Mouse (Mus musculus) gastrocnemius, postnatal 25 days (tissue): ENCODE results near the gene Tmem201. TPM values are rescaled to one million over a fixed set of nuclear protein-coding genes. Genes with fewer than 3 reads are reported as not detected.
"Not testable (repeated sequence)": the region's sequence is repeated elsewhere in the genome, so short reads cannot be mapped to it uniquely, and the experiment has no call there.

Source experiments
- DNase-seq: peaks from one replicate; pipeline ENCODE4 v3.0.0; 2022
- long read RNA-seq, 2 experiments: library from polyadenylated mRNA; stranded (forward); transcript quantifications; one replicate each; pipeline ENCODE4 v2.0.0; 2021
- total RNA-seq, 2 experiments: library from RNA; stranded (reverse); gene quantifications; 1 replicate in 1 of 2; 2 replicates in 1 of 2; pipeline ENCODE4 v1.2.3; 2021

Tmem201 gene
- 10 to 100 TPM; 36.2 to 38.1 TPM for total RNA-seq
- long read RNA-seq, experiment 1, full-length matches to known transcripts: 2 of 28 reads
- long read RNA-seq, experiment 1, partial matches to known transcripts: 2 of 28 reads
- long read RNA-seq, experiment 1, other reads (novel, unspliced or antisense): 24 of 28 reads
- long read RNA-seq, experiment 2, full-length matches to known transcripts: 18 of 38 reads
- long read RNA-seq, experiment 2, partial matches to known transcripts: 1 of 38 reads
- long read RNA-seq, experiment 2, other reads (novel, unspliced or antisense): 19 of 38 reads

DNA sequence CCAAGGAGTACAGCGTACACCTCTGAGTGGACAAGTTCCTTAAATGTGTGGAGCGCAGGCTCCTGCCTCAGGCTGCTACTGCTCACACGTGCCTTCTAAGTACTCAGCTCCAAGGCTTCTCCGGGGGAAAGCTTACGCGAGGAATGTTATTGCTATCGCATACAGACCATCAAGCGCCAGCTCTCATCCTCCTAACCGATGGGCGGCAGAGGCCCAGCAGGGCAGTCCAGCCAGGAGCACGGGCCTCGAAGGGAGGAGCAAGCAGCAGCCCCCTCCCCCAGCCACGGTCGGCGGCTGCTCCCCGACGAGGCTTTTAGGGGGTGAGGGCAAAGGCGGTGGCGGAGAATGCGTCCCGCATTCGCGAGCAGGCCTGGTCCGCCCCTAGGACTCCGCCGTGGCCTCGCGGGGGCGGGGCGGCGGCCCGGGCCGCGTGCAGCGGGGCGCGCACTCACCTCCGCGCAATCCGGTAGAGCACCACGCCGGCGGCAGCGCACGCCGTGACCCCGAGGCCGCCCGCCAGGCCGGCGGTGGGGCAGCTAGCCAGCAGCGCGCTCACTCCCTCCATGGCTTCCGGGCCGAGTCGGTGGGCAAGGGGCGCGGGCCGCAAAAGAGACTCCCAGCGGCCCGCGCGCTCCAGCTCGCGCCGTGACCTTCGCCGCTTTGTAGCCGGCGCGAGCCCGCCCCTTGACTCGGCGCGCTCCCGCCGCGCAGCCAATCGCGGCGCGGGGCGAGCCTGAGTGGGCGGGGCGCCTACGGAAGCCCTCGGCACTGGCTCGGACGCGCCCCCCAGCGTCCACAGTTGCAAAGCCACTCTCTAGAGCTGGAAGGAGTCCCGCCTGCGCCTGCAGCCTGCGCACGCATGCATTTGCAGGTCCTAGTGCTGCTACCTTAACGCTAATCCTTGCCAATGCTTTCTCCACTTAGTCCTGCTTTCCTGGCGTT, at the start of gene Tmem201:
Tmem201 (minus strand) TSS at position 662 of the 942 bp plus-strand sequence.
- DNase-seq: peak; percentile 89

DNA sequence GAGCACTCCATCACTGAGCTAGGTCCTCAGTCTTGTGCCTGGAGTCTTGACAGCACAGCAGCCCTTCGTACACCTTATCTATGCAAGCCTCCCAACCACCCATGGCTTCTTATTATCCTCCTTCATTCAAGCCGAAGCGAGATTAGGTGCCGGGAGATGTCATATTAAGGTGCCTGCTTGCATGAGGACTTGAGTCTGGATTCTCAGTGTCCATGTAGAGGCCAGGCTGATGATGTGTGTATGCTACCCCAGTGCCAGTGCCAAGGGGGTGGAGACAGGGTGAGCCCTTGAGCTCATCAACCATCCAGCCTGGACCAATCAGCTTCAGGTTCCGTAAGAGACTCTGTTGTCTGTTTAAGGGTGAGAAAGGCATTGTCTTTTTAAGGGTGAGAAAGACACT, 47.1 kb upstream of the Tmem201 start:
- DNase-seq: no peak

DNA sequence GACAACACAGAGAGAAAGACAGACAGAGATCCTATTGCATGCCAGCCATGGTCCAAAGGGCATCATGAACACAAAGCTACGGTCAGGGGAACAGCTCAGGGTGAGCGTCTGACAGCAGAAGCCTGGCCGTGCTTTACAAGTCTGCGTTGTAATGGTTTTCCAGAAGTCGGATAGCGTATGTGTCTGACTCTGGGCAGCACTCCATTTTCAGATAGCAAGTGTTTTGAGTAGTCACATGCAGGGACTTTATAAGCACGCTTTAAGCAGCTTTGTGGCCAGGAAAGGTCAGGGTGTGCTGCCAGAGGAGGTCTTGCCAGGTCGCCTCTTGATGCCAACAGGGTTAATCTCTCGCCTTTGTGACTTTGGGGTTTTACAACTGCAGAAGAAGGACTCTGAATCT, 46.5 kb upstream of the Tmem201 start:
- DNase-seq: no peak

DNA sequence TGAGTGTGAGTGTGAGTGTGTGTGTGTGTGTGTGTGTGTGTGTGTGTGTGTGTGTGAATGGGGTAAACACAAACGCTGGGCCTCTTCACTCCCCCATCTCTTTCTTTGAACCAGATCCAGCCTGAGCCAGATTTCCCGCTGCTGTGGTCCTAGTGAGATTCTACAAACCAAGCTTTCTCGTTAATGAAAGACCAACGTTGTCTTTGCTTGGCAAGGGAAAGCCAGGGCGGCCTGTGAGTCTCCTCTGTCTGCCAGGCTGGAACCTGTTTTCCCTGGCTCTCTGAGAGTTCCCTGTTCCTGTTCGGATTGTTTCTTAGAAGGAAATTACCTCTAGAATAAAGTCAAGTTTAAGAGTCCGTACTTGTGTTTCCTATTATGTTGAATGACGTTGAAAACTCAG, 45.1 kb upstream of the Tmem201 start:
- no peak for DNase-seq

DNA sequence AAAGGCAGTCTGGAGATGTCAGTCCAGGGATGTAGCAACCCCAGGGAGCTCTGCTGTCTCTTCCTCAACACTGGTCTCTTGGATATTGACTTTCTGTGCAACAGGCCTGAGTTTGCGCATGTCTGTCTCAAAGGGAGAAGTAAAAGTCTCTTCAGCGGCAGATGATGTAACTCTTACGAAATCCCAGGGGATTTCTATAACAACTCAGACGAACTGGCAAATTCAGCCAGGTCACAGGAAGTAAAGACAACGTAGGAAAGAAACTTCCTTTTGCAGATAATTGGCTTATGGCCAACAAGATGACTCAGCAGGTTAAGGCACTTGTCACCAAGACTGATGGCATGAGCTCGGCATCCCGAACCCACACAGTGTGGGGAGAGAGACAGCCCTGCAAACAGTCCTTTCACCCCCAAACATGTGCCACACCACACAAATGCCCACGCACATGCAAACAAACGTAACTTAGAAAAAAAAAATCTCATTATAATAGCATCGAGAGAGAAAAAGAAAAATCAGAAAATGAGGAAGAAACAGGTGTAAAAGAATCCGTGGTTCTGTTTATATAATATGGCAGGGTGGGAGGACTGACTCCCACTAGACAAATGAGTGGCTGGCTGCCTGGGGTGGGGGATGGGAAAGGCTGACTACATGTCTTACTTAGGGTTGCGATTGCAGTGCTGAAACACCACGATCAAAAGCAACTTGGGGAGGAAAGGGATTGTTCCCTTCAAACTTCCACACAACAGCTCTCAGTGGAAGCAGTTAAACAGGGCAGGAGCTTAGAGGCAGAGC, 42.9 kb upstream of the Tmem201 start:
- DNase-seq: no peak

DNA sequence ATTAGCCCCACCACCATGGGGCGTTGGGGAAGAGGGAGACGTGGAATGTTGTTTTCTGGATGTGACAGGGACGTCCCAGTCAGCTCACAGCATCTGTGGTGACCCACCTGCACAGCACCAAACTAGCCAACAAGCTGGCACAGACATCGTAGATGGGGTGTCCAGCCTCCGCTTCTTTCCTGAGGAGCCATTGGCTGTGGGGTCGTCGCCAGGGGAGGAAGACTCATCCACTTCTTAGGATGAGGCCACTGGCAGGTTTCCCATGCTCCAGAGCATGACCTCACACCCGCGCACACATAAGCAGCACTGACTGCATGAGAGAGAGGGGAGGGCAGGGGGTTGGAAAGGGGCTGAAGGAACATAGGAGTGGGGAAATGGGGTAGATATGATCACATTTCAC, 42.1 kb upstream of the Tmem201 start:
- DNase-seq: no peak

DNA sequence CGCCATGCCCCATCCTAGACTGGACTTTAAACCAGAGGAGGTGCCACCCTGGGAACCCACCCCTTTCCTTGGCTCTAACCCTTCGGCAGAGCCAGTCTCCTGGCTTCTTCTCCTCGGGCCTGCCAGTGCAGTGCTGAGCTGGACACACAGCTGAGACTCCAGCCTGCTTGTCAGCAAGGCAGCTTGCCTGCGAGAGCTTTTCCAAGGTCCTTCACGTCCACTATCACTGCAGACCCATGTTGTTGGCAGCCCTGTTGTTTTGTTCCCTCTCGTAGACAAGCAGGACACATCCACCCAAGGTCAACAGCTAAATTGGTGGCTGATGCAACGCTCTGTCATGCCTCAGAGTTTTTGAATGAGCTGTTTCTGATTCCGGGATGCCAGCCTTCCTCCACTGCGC, 39.3 kb upstream of the Tmem201 start:
- peak; percentile 71 for DNase-seq

DNA sequence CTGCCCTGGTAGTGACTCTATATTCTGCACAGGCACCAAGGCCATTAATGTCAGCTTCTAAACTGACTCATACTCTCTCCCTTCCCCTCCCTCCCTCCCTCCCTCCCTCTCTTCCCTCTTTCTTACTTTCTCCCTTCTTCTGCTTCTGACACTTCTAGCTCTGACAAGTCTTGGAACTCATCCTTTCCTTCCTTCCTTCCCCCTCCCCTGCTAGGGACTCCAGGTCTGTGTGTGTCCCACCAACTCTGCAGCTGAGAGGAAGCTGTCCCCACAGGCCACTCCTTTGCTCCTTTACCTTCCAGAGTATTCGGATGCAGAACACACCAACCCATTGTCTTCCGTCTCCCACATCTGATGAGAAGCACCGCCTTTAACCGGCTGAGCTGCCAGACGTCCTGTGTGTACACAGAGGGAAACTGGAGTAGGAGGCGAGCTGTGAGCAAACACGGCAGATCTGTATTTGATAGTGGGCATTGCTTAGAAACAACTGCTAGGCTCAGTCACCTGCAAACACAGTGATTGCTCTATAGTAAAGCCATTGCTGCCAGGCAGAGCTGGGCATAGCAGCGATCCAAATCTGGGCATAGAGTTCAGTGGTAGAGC, 38.0 kb upstream of the Tmem201 start:
- DNase-seq: no peak

DNA sequence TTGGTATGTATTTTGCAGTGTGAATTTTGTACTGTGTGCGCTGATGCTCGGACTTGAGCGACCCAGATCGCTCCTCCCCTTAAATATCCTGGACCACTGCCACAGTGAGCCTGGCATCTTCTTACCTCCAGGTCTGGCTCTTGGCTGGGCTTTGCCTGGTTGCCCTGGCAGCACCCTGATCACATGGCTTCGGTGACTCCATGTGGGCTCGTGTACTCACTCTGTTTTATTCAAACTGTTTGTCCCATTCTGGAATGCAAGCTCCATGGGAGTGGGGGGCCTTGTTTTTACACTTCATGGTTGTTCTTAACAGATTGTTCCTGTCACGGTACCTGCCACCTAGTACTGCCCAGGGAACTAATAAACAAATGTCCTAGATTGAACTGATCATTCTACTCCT, 37.5 kb upstream of the Tmem201 start:
- peak; percentile 76 for DNase-seq

DNA sequence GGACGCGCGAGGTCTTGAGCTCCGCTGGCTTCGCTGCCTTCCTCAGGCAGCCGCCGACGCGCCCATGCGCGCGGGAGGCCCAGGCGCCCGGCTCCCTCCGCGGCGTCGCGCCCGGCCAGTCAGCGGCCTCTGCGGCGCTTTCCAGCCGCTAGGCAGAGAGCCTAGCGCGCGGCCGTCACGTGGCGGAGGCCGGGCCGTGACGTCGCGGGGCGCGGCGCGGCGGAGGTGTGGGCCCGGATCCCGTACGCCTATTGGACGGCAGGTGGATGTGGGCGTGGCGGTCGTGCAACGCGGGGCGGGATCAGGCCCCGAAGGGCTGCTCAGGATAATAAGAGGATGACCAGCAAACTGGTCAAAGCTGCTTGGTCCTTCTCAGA, 36.2 kb upstream of the Tmem201 start, which contains the start of gene Slc25a33:
Slc25a33 (minus strand) TSS at position 184 of the 377 bp plus-strand sequence.
- peak; percentile 96 for DNase-seq

DNA sequence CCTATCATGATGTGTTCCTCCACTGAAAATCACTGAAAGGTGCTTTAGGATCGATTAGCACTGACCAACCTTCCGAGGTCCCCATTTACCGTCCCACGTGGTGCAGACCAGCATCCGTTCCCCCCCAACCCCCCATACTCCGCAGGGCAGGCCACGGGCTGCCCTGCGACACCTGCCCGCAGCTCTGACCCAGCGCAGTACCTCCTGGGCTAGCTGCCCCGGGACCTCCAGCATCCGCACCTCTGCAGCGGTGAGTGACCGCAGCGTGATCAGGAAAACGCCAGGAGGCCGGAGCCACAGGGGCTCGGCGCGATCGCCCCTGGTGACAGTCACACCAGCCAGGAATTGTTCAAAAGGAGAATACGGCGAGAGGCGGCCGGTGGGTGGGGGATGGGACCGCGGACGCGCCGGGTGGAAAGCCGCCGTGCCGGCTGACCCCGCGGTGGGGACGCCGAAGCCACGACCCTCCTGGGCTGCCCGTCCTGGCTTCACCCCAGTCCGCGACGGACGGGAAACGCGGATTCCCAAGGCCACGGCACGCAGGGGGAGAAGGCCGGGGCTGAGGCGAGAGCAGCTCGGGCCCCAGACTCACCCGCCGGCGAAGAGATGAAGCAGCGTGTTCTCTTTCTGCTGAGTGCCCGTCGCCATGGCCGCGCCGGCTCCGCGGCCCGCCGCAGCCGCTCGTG, 35.7 kb upstream of the Tmem201 start:
- DNase-seq: no peak

DNA sequence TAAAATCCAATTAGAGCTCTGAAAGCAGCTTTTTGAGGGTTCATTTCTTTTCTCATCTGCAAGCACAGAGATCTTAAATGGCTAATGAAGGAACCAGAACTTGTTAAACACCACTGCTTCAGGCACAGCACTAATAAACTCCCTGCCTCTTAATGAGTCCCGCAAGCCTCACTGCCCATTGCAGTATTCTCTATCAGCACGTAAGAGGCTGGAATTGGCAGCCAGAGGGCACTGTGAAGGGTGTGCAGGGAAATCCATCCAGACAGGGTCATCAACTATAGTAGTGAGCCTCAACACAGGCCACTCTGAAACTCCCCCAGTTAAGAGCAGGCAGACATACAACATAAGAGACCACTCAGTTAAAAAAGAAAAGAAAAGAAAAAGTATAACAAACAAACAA, 34.5 kb upstream of the Tmem201 start:
- no peak for DNase-seq

DNA sequence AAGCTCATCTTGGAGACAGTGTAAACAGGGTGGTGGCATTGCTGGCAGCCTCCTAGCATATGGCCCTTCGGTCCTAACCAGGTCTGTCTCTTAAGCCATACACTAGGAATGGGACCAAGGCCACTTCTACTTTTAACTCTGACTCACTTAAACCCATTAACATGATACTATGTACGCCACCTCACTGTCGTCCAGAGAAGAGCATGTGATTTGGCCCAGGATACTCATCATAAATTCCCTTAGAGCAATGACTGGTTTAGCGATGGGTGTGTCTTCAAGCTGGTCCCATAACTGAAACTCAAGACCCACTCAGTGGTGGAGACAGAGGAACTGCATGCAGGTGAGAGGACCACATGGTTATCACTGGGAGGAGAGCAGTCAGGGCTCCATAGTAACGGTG, 27.4 kb upstream of the Tmem201 start:
- no peak for DNase-seq

DNA sequence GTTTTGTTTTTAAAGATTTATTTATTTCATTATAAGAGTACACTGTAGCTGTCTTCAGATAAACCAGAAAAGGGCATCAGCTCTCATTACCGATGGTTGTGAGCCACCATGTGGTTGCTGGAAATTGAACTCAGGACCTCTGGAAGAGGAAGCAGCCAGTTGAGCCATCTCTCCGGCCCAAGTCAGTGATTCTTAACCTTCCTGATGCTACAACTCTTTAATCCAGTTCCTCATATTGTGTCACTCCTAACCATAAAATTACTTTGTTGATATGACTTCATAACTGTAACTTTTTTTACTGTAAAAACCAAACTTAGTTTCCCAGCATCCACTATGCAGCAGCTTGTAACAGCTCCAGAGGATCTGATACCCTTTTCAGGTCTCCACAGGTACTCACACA, 25.5 kb upstream of the Tmem201 start:
- DNase-seq: no peak

DNA sequence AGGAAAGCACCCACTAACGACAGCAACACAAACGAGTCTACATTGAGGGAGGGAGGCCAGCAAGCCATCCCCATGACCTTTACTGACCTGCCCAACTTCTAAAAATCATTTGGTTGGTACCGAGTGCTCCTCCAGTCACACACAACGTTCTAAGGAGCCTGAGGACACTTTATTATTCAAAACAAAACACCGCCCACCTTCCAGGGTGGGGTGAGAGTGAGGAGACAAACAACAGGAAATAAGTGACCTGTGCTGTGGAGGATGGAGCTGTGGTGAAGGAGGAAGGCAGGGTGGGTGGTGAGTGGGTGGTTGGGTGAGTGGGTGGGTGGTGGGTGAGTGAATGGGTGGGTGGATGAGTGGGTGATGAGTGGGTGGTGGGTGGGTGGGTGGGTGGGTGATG, 21.7 kb upstream of the Tmem201 start:
- DNase-seq: no peak

DNA sequence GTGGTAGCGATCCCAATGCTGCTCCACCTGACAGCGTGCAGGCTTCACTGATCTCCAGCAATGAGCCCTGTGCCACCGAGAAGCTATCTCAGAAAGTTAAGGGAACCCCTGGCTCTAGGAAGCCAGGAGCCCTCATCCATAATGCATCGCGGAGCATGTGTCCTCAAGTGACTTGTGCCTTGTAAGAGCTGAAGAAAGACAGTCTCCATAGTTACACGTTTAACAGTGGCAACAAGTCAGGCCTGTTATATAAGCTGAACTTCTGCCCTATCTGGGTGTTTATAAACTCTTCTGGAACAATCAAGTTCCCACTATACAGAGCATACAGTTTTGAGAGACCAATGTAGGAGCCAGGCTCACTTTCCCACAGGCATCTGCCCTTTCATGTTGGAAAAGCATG, 20.6 kb upstream of the Tmem201 start:
- no peak for DNase-seq

DNA sequence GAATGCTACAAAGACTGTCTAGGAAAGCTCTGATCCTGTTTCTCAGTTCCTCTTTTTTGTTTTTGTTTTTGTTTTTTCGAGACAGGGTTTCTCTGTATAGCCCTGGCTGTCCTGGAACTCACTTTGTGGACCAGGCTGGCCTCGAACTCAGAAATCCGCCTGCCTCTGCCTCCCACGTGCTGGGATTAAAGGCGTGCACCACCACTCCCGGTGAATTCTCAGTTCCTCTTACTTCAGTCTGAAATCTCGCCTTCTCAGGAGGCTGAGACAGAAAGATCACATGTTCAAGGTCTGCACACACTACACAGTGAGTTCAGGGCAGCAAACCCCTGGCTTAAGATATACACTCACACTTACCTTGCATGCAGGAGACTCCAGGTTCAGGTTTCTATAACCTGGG, 18.7 kb upstream of the Tmem201 start:
- not testable (repeated sequence) for DNase-seq

DNA sequence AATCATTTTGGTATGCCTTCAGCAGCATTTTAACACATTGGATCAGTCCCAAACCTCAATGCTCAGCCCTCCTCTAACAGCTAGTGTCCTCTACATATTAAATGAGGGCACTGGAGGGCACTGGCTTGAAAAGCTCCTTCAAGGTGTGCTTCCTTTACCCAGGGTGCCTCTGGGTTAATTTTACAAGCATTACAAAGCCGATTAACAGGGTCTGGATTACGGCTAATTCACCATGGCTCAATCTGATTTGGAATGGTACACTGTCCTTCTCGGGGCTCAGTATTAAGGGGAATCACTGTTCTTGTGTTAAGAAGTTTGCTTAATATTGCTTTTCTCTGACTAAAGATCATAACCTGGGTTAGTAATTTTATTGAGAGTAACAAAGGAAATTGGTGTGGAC, 15.0 kb upstream of the Tmem201 start:
- no peak for DNase-seq

DNA sequence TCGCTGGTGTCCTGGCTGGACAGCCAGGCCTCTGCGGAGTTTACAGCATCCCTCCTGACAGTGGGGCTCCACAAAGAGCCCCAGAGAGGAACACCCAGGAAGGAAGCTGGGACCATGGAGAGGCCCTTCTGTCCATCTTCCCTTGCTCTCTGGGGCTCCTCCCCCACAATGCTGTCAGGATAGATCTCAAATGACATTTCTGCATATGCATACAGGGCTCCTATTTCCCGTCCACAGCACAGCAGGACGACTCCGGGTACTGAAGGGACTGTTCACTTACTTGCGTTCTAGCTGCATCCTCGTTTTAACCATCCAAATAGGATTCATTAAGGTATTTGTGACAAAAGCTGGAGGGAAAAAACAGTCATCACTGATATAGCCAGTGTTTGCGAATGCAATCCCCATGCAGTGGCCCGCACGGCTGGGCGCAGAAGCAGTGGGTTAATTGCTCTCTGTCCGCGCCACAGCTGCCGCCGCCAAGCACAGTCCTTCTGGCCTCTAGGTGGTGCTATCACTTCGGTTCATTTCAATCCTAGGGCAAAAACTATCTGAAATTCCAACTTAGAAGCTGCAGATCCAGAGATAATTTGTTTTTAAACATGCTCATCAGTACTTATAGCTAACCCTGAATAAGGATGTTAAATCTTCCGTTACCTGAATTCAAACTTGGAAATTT, 14.4 kb upstream of the Tmem201 start:
- DNase-seq: no peak

DNA sequence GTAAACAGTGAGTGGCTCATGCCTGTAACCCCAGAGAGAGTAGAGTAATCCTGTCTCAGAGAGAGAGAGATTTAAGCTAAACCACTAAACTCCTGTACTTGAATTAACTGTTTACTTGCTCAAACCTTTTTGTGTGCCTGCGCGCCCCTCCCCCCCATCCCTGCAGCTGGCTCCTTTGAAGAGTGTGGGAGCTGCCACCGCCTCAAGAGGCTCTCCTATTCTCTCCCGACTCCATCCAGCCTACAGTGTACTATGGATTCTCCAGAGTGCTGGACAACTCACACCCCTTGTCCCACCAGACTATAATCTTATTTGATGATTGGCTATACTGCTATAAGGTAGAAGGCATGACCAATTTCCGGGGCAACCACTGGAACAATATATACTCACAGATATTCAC, 12.8 kb upstream of the Tmem201 start:
- no peak for DNase-seq

DNA sequence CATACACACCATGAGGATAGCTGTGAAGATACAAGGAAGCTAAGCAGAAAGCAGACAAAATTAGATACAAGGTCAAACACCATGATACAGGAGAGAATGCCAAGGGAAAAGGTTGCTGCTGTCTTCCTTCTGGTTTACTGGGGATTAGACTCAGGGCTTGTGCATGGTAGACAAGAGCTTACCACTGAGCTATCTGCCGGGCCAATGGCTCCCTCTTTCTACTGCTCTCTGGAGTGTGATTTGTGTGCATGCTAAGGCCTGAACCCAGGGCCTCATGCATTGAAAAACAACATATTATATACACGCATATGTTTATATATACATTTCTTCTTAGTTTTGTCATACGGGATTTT, 11.8 kb upstream of the Tmem201 start:
- DNase-seq: not testable (repeated sequence)
